Mouse (Mus musculus) lung, adult 2 months (tissue): ENCODE results near the gene Ermard.

Source experiments
- CTCF ChIP-seq: fragments of 200-500 bp; IDR thresholded peaks from 2 replicates; pipeline ENCODE4 v1.5.1; 2011; ENCODE audit warnings: mild to moderate bottlenecking, low read length, control low read depth; ENCODE audit not compliant: insufficient read depth
- POLR2A ChIP-seq: fragments of 200-500 bp; IDR thresholded peaks from 2 replicates; pipeline ENCODE4 v1.6.1; 2011; ENCODE audit warnings: low read depth, mild to moderate bottlenecking, control low read depth, low read length, borderline replicate concordance; ENCODE audit errors: extremely low read depth

GRCm38 (mm10) chr17:15098677-15099076 lies 57.7 kb downstream of the Ermard start:
- no peak for TF ChIP-seq CTCF
- no peak for TF ChIP-seq POLR2A
